Mouse (Mus musculus) myocyte (in vitro differentiated cells): Measurements from ENCODE around the gene Cyth3. TPM values are rescaled to one million over a fixed set of nuclear protein-coding genes. Genes with fewer than 3 reads are reported as not detected.
A peak's percentile ranks its signal among the peaks of the same experiment; 100 is the strongest.

Experiments
- H3K27me3 ChIP-seq: one replicate; pipeline ENCODE4 v1.6.1; 2011; ENCODE audit not compliant: control insufficient read depth, insufficient read depth, insufficient read length
- H3K36me3 ChIP-seq: one replicate; pipeline ENCODE4 v1.6.1; 2011; ENCODE audit not compliant: control insufficient read depth, insufficient read depth
- H3K4me2 ChIP-seq: one replicate; pipeline ENCODE4 v1.6.1; 2011; ENCODE audit warnings: low read depth, control low read depth
- H3K4me3 ChIP-seq: one replicate; pipeline ENCODE4 v1.5.1; 2011; ENCODE audit warnings: mild to moderate bottlenecking, control low read depth, moderate library complexity
- H3K79me2 ChIP-seq: one replicate; pipeline ENCODE4 v1.6.1; 2011; ENCODE audit not compliant: control insufficient read depth, insufficient read depth
- H3ac ChIP-seq: one replicate; pipeline ENCODE4 v1.6.1; 2011; ENCODE audit not compliant: control insufficient read depth, insufficient read length
- CEBPB ChIP-seq: IDR thresholded peaks from 2 replicates; pipeline ENCODE4 v1.6.1; 2011; ENCODE audit warnings: mild to moderate bottlenecking, moderate library complexity; ENCODE audit not compliant: poor library complexity, insufficient read depth, severe bottlenecking
- E2F4 ChIP-seq: IDR thresholded peaks from one replicate; pipeline ENCODE4 v1.6.1; 2011; ENCODE audit warnings: mild to moderate bottlenecking, control low read depth, moderate library complexity; ENCODE audit not compliant: insufficient read depth
- MAX ChIP-seq: IDR thresholded peaks from one replicate; pipeline ENCODE4 v1.6.1; 2011; ENCODE audit warnings: low read depth, mild to moderate bottlenecking, control low read depth
- MYOD1 ChIP-seq, 3 experiments: IDR thresholded peaks; one replicate each; pipeline ENCODE4 v1.6.1; 2011; ENCODE audit warnings: control low read depth in 2 of 3, low read depth in 2 of 3, mild to moderate bottlenecking in 2 of 3, moderate library complexity in 1 of 3; ENCODE audit not compliant: insufficient read length in 2 of 3, control insufficient read depth in 1 of 3
- MYOG ChIP-seq, 3 experiments: IDR thresholded peaks; one replicate each; pipeline ENCODE4 v1.6.1; 2011; ENCODE audit warnings: control low read depth in 2 of 3, low read depth in 2 of 3, mild to moderate bottlenecking in 2 of 3; ENCODE audit not compliant: insufficient read length in 2 of 3, control insufficient read depth in 1 of 3, insufficient read depth in 1 of 3
- POLR2A ChIP-seq: IDR thresholded peaks from one replicate; pipeline ENCODE4 v1.6.1; 2011; ENCODE audit warnings: low read depth, mild to moderate bottlenecking, control low read depth, moderate library complexity; ENCODE audit not compliant: insufficient read length
- POLR2AphosphoS2 ChIP-seq: IDR thresholded peaks from one replicate; pipeline ENCODE4 v1.6.1; 2011; ENCODE audit warnings: low read depth, control low read depth; ENCODE audit not compliant: insufficient read length
- REST ChIP-seq: IDR thresholded peaks from one replicate; pipeline ENCODE4 v1.6.1; 2011; ENCODE audit warnings: mild to moderate bottlenecking, control low read depth, moderate library complexity; ENCODE audit not compliant: insufficient read depth, insufficient read length
- SRF ChIP-seq: IDR thresholded peaks from one replicate; pipeline ENCODE4 v1.6.1; 2011; ENCODE audit warnings: low read depth; ENCODE audit not compliant: control insufficient read depth, insufficient read length
- TCF12 ChIP-seq: IDR thresholded peaks from one replicate; pipeline ENCODE4 v1.6.1; 2011; ENCODE audit warnings: mild to moderate bottlenecking, control low read depth; ENCODE audit not compliant: poor library complexity, insufficient read depth, severe bottlenecking
- TCF3 ChIP-seq: IDR thresholded peaks from one replicate; pipeline ENCODE4 v1.6.1; 2011; ENCODE audit warnings: low read depth, control low read depth; ENCODE audit not compliant: insufficient read length
- USF1 ChIP-seq: IDR thresholded peaks from one replicate; pipeline ENCODE4 v1.6.1; 2011; ENCODE audit warnings: low read depth, mild to moderate bottlenecking, control low read depth, moderate library complexity
- polyA plus RNA-seq: library from polyadenylated mRNA; unstranded; fragments of >200 nt; fragmentation: generic; extraction: Trizol; gene quantifications from one replicate; pipeline ENCODE4 v1.2.1, GENCODE M21; 2012; ENCODE audit warnings: missing spikeins

The Cyth3 gene
- polyA plus RNA-seq, 1 experiment: 18.5 TPM

GRCm38 (mm10) chr5:143617487-143618209 lies 4.6 kb upstream of the Cyth3 start:
- H3K4me3 ChIP-seq: no peak overlapping the region
- no peaks in the 10 kb centered on the region for H3K27me3 ChIP-seq
- H3ac ChIP-seq: no peak overlapping the region
- TF ChIP-seq POLR2A: no peak
- H3K79me2 ChIP-seq: peaks cover 3% of the 10 kb centered on the region
- H3K36me3 ChIP-seq: no peaks in the 10 kb centered on the region
- no peak overlapping the region for H3K4me2 ChIP-seq

- Histone ChIP-seq H3ac (no peak overlapping the region), H3K4me2 (no peak overlapping the region), H3K4me3 (no peak overlapping the region), H3K79me2 (peaks cover 12% of the 10 kb centered on the region), H3K27me3 (no peaks in the 10 kb centered on the region), H3K36me3 (no peaks in the 10 kb centered on the region)
- no peak for TF ChIP-seq POLR2A
- no peak for TF ChIP-seq TCF12
- TF ChIP-seq SRF: no peak
- no peak for TF ChIP-seq REST
- no peak for TF ChIP-seq USF1
- TF ChIP-seq TCF3: no peak
- TF ChIP-seq POLR2AphosphoS2: no peak
- no peak for TF ChIP-seq MAX
- TF ChIP-seq CEBPB: no peak
- TF ChIP-seq E2F4: no peak
- TF ChIP-seq MYOD1 (IDR thresholded peaks at IDR 0.05; ENCODE audit: control insufficient read depth in 1 of 3, insufficient read length in 2 of 3, low read depth in 2 of 3): no peak
- TF ChIP-seq MYOG (IDR thresholded peaks at IDR 0.05; ENCODE audit: control insufficient read depth in 1 of 3, insufficient read depth in 1 of 3, insufficient read length in 2 of 3, low read depth in 2 of 3): no peak
Measured at GRCm38 (mm10) chr5:143618585-143618984, 3.7 kb upstream of the Cyth3 start.

GRCm38 (mm10) chr5:143620196-143620595 lies 2.1 kb upstream of the Cyth3 start:
- Histone ChIP-seq H3K27me3 (no peaks in the 10 kb centered on the region), H3K4me3 (no peak overlapping the region), H3K79me2 (peaks cover 28% of the 10 kb centered on the region), H3ac (no peak overlapping the region), H3K36me3 (no peaks in the 10 kb centered on the region), H3K4me2 (no peak overlapping the region)
- TF ChIP-seq CEBPB: no peak

- TF ChIP-seq MYOG (IDR thresholded peaks at IDR 0.05; ENCODE audit: control insufficient read depth in 1 of 3, insufficient read depth in 1 of 3, insufficient read length in 2 of 3, low read depth in 2 of 3): no peak
- TF ChIP-seq REST: no peak
- TF ChIP-seq POLR2A: no peak
- TF ChIP-seq MAX: no peak
- TF ChIP-seq E2F4: no peak
- TF ChIP-seq CEBPB: no peak
- no peak for TF ChIP-seq TCF3
- no peak for TF ChIP-seq USF1
- TF ChIP-seq TCF12: no peak
- no peak for TF ChIP-seq SRF
- TF ChIP-seq MYOD1 (IDR thresholded peaks at IDR 0.05; ENCODE audit: control insufficient read depth in 1 of 3, insufficient read length in 2 of 3, low read depth in 2 of 3): no peak
- no peak for TF ChIP-seq POLR2AphosphoS2
- no peak overlapping the region for H3K4me3 ChIP-seq
- peaks cover 36% of the 10 kb centered on the region for H3K79me2 ChIP-seq
- H3K27me3 ChIP-seq: no peaks in the 10 kb centered on the region
- no peaks in the 10 kb centered on the region for H3K36me3 ChIP-seq
- peak overlapping the region; percentile 92 for H3K4me2 ChIP-seq
- H3ac ChIP-seq: no peak overlapping the region
Measured at GRCm38 (mm10) chr5:143620941-143621340, 1.3 kb upstream of the Cyth3 start.

- H3K4me3 ChIP-seq: peak overlapping the region; percentile 61
- TF ChIP-seq MYOG (IDR thresholded peaks at IDR 0.05; ENCODE audit: control insufficient read depth in 1 of 3, insufficient read depth in 1 of 3, insufficient read length in 2 of 3, low read depth in 2 of 3): peak in 1 of 3 experiments; percentile 8
- no peak for TF ChIP-seq POLR2A
- TF ChIP-seq CEBPB: no peak
- peak overlapping the region; percentile 71 for H3ac ChIP-seq
- H3K36me3 ChIP-seq: no peaks in the 10 kb centered on the region
- peaks cover 53% of the 10 kb centered on the region for H3K79me2 ChIP-seq
- peak overlapping the region; percentile 70 for H3K4me2 ChIP-seq
- no peaks in the 10 kb centered on the region for H3K27me3 ChIP-seq
Measured at GRCm38 (mm10) chr5:143622623-143623150, 440 bp downstream of the Cyth3 start.
